Mouse (Mus musculus) lung, postnatal 0 days (tissue): Measurements from ENCODE around the gene Cacna2d1. TPM values are rescaled to one million over a fixed set of nuclear protein-coding genes. Genes with fewer than 3 reads are reported as not detected.

Source experiments
- ATAC-seq: fragments of 200-750 bp; cut with Nextera tagmentation; 2 replicates; pipeline ENCODE4 v1.8.0; 2017; ENCODE audit warnings: moderate library complexity
- DNase-seq: peaks from one replicate; pipeline ENCODE4 v3.0.0-alpha.2; 2016; ENCODE audit warnings: low spot score
- H3K27ac ChIP-seq: fragments of 300-500 bp; sonication (generic); 2 replicates; pipeline ENCODE4 v1.5.1; 2014; ENCODE audit warnings: antibody characterized with exemption, mild to moderate bottlenecking, low read length, mixed read lengths
- H3K27me3 ChIP-seq: fragments of 300-500 bp; sonication (generic); replicated peaks from 2 replicates; pipeline ENCODE4 v1.6.1; 2014; ENCODE audit warnings: low read length, mixed read lengths; ENCODE audit not compliant: insufficient read depth
- H3K36me3 ChIP-seq: fragments of 300-500 bp; sonication (generic); 2 replicates; pipeline ENCODE4 v1.6.1; 2014; ENCODE audit warnings: low read length, mixed read lengths; ENCODE audit not compliant: insufficient read depth
- H3K4me1 ChIP-seq: fragments of 300-500 bp; sonication (generic); 2 replicates; pipeline ENCODE4 v1.6.1; 2014; ENCODE audit warnings: antibody characterized with exemption, low read depth, low read length, mixed read lengths; ENCODE audit not compliant: insufficient read depth
- H3K4me2 ChIP-seq: fragments of 300-500 bp; sonication (generic); replicated peaks from 2 replicates; pipeline ENCODE4 v1.6.1; 2014; ENCODE audit warnings: low read depth, mild to moderate bottlenecking, low read length, moderate library complexity, mixed read lengths
- H3K4me3 ChIP-seq: fragments of 300-500 bp; sonication (generic); 2 replicates; pipeline ENCODE4 v1.5.1; 2014; ENCODE audit warnings: low read depth, low read length
- H3K9ac ChIP-seq: fragments of 300-500 bp; sonication (generic); replicated peaks from 2 replicates; pipeline ENCODE4 v1.6.1; 2014; ENCODE audit warnings: low read depth, mild to moderate bottlenecking
- H3K9me3 ChIP-seq: fragments of 300-500 bp; sonication (generic); 2 replicates; pipeline ENCODE4 v1.6.1; 2016; ENCODE audit warnings: low read length, mixed read lengths
- CTCF ChIP-seq: IDR thresholded peaks from 2 replicates; pipeline ENCODE4 v1.5.1; 2016; ENCODE audit warnings: antibody characterized with exemption, mild to moderate bottlenecking
- EP300 ChIP-seq: IDR thresholded peaks from 2 replicates; pipeline ENCODE4 v1.6.1; 2016; ENCODE audit warnings: antibody characterized with exemption, mild to moderate bottlenecking, control low read depth
- WGBS: fragments of 180-500 bp; shearing (Covaris S2); extraction: QIAGEN DNeasy Blood & Tissue Kit; methylation state at CpG from one replicate; pipeline ENCODE4 v1.1.7; 2014; 5-methylcytosine and 5-hydroxymethylcytosine counted together
- polyA plus RNA-seq: library from polyadenylated mRNA; unstranded; fragments of >200 nt; fragmentation: Nextera tagmentation; extraction: Ambion mirVana; gene quantifications from 2 replicates; pipeline ENCODE4 v1.2.1, GENCODE M21; 2015

Gene Cacna2d1
- polyA plus RNA-seq, 1 experiment from 2014 or later, result 8.4 TPM

DNA sequence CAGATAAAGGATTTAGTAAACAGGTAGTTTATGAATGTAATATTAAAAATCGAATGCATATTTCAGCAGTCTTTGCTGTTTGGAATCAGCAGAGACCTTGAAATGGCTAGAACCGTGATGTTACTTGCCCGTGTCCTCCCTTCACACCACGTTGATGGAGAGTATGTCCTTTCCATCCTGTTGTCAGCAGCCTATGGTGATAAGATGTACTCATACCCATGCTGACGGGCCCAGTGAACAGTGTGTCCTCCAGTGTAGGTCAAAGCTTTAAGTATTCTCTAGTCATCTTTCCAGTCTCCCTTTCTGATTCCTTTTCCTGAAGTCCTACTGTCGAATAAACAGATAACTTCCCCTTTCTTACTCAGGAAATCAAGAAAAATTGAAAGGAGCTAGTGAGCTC, 72.5 kb downstream of the Cacna2d1 start:
- Histone ChIP-seq H3K9me3 (no peaks in the 10 kb centered on the region), H3K27ac (no peak overlapping the region), H3K4me2 (no peak overlapping the region), H3K27me3 (no peaks in the 10 kb centered on the region), H3K9ac (no peak overlapping the region), H3K4me3 (no peak overlapping the region), H3K36me3 (no peaks in the 10 kb centered on the region), H3K4me1 (no peaks in the 10 kb centered on the region; the same call in 1 of the 2 replicates)
- TF ChIP-seq EP300 (no peak), CTCF (no peak)
- ATAC-seq, result no peak
- 63% methylated on average over 6 of the region's 6 CpGs for WGBS
- DNase-seq, result no peak

DNA sequence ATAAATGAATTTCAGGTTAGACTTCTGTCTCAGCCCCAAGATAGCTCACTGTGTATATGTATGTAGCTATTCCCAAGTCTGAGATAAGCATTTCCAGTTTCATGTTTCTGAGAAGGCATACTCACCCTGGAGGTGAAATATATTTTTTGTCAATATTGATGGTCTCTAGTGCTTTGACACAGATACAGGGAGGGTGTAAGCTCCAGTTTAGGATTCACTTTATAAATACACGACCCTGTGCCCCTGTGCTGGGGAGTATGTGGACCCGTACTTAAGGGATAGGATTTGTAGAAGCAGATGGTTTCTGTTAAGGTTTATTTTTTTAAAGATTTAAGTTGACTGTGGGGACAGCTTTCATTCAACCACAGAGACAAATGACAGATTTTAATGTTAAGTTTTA, 79.2 kb downstream of the Cacna2d1 start:
- WGBS, result 62% methylated on average over 2 of the region's 2 CpGs
- Histone ChIP-seq H3K9ac (no peak overlapping the region), H3K27ac (no peak overlapping the region), H3K36me3 (no peaks in the 10 kb centered on the region), H3K4me1 (no peaks in the 10 kb centered on the region), H3K27me3 (no peaks in the 10 kb centered on the region), H3K4me2 (no peak overlapping the region), H3K9me3 (no peaks in the 10 kb centered on the region), H3K4me3 (no peak overlapping the region)
- ATAC-seq (no peak), DNase-seq (no peak)
- no peak for TF ChIP-seq CTCF

DNA sequence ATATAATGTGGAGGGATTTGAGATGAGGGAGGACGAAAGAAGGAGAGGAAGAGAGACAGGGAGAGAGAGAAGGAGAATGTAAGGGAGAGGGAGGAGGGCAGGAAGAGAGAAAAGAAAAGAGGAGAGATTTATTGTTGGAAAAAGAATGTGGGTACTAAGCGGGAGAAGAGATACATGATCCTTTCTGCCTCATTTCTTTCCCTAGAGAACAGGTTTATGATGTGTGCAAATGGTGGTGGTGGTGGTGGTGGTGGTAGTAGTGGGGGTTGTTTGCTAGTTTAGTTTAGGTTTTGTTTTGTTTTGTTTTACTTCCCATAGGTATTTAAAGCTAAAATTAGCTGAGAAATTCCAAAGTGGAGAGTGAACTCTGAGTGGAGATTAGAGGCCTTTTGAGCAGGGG, 79.9 kb downstream of the Cacna2d1 start:
- no peaks in the 10 kb centered on the region for H3K4me1 ChIP-seq
- H3K27me3 ChIP-seq, result no peaks in the 10 kb centered on the region
- DNase-seq (no peak), ATAC-seq (no peak)
- 74% methylated on average over 2 of the region's 2 CpGs for WGBS
- no peak overlapping the region for H3K4me2 ChIP-seq
- H3K9ac ChIP-seq, result no peak overlapping the region
- no peak for TF ChIP-seq EP300
- no peaks in the 10 kb centered on the region for H3K36me3 ChIP-seq
- no peak overlapping the region for H3K4me3 ChIP-seq
- H3K9me3 ChIP-seq, result no peaks in the 10 kb centered on the region
- no peak overlapping the region for H3K27ac ChIP-seq

DNA sequence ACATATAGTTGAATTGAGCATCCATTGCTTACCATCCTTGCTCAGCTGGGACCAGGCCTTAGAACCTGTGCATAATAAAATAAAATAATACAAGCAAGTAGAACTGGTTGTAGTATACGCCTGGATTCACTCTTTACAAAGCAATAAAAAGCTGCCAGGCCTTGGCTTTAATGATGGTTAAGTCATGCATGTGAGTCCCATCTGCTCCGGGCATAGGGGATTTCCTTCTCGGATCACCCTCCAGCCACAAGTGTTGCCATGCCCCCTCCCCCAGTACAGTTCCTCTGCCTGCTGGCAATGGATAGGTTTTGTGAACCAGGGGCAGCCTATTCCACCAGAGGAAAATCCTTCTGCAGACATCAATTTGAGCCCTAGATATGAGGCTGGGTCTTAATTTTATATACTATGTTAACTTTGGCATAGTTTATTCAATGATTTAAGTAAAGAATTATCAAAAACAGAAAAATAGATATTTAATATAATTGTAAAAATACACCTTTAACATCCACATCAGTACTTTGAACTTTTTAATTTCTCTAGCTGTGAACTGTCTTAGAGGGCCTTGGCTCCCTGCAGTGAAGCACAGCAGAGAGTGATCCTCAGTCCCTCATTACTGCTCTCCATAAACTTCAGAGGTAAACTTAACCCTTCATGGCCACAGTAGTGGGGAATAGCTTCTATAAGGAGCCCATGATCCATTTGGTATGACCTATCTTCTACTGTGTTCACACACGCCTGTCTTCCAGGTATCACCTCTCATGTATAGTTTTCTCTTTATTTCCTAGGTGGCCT, 90.3 kb downstream of the Cacna2d1 start:
- Histone ChIP-seq H3K27ac (no peak overlapping the region), H3K4me1 (no peaks in the 10 kb centered on the region), H3K4me3 (no peak overlapping the region), H3K4me2 (no peak overlapping the region), H3K36me3 (no peaks in the 10 kb centered on the region), H3K9me3 (no peaks in the 10 kb centered on the region), H3K27me3 (no peaks in the 10 kb centered on the region), H3K9ac (no peak overlapping the region)
- ATAC-seq (no peak), DNase-seq (no peak)
- TF ChIP-seq CTCF, result no peak
- no peak for TF ChIP-seq EP300
- 86% methylated on average over 4 of the region's 4 CpGs for WGBS

DNA sequence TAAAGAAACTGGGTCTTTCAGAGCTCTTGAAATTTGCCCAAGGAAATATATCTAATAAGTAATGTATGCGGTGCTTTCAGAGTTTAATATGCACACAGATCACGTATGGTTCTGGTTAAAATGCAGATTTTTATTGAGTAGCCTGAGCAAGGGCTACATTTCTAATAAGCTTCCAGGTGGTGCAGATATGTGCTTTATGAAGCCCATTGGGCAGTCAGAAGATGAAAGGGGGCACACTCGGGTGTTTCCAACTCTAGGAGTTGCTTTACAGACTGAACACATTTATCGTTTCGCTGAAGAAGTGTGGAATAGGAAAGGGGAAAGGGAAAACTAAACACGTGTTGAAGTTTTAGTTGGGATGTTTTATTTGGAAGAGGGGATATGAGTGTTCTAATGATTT, 94.4 kb downstream of the Cacna2d1 start:
- no peaks in the 10 kb centered on the region for H3K9me3 ChIP-seq
- H3K9ac ChIP-seq, result no peak overlapping the region
- TF ChIP-seq EP300, result no peak
- no peak for TF ChIP-seq CTCF
- H3K4me2 ChIP-seq, result no peak overlapping the region
- H3K4me1 ChIP-seq, result no peaks in the 10 kb centered on the region
- no peaks in the 10 kb centered on the region for H3K27me3 ChIP-seq
- H3K36me3 ChIP-seq, result no peaks in the 10 kb centered on the region
- ATAC-seq (no peak), DNase-seq (no peak)
- no peak overlapping the region for H3K4me3 ChIP-seq
- H3K27ac ChIP-seq, result no peak overlapping the region
- WGBS, result 72% methylated on average over 6 of the region's 6 CpGs

DNA sequence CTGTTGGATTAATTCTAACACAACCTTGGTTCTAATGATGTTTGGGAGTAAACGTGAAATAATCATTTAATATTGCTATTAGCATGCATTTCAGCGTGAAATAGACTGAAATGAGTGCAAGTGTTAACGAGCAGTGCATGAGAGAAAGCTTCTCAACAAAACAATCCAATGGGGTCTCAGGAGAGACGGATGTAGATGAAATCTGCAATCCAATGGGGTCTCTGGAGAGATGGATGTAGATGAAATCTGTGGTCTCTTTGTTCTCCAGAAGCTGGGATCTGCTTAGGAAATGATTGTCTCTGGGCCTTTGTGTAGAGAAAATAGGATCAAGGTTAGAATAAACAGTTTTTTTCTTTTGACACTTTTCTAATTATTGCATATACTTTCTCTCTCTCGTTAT, 95.0 kb downstream of the Cacna2d1 start:
- 76% methylated on average over 5 of the region's 5 CpGs for WGBS
- Histone ChIP-seq H3K4me2 (no peak overlapping the region), H3K4me1 (no peaks in the 10 kb centered on the region), H3K4me3 (no peak overlapping the region), H3K9me3 (no peaks in the 10 kb centered on the region), H3K27ac (no peak overlapping the region), H3K27me3 (no peaks in the 10 kb centered on the region), H3K36me3 (no peaks in the 10 kb centered on the region), H3K9ac (no peak overlapping the region)
- TF ChIP-seq EP300 (no peak), CTCF (no peak)
- ATAC-seq (no peak), DNase-seq (no peak)

GRCm38 (mm10) chr5:16033569-16033968, 99.1 kb downstream of the Cacna2d1 start:
- TF ChIP-seq CTCF (no peak), EP300 (no peak)

More at GRCm38 (mm10) chr5:16033569-16033968, 99.1 kb downstream of the Cacna2d1 start:
- Histone ChIP-seq H3K9me3 (no peaks in the 10 kb centered on the region), H3K4me3 (no peak overlapping the region), H3K4me1 (no peaks in the 10 kb centered on the region), H3K27me3 (no peaks in the 10 kb centered on the region), H3K4me2 (no peak overlapping the region), H3K27ac (no peak overlapping the region), H3K9ac (no peak overlapping the region), H3K36me3 (no peaks in the 10 kb centered on the region)
- ATAC-seq, result no peak
- 89% methylated on average over 1 of the region's 1 CpGs for WGBS
- DNase-seq, result no peak
